Mouse (Mus musculus): ENCODE results near the gene 1110002E22Rik. TPM values are rescaled to one million over a fixed set of nuclear protein-coding genes. Genes with fewer than 3 reads are reported as not detected.

Gene 1110002E22Rik
- 0.12 and 0.18 TPM in 2 replicates for polyA plus RNA-seq (2015; fragmentation: Nextera tagmentation; extraction: Ambion mirVana)

DNA sequence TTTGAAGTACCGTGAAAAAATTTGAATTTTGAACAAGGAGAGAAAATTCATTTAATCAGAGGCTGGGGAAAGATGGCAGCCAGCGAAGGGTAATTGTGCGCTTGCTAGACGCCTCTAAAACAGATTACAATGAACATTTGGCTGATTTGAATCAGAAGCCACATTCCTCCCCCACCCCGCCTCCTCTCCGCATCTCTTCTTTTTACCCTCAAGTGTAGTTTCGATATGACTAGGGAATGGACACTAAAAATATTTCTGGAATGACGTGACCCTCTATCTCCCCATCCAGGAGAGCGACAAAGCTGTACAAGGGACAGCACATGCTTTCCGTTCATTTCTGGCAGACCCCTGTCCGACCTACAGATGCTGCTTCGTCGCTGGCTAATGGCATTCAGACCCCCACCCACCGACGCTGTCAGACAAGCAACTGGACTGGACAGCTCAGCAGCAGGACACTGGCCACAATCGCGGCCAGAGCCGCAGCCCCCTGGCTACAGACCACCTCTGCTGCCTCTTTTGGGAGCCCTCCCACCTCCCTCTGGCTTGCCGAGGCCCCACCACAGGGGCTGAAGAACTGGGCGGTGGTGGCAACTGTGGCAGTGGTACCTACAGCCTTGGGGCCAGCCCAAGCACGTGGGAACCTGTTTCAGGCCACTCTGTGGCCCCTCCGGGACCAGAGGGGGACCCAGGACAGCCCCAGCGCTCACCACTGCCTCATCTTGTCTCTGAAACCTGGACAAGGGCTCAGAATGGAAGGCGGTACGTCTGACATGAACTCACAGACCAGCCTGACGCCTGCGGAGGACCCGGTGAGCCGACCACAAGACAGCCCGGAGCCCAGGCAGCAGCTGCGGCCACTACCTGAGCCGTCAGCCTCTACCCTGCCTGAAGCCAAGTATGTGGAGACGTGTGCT lies at the start of gene 1110002E22Rik:
1110002E22Rik (plus strand) TSS at position 321 of the 914 bp plus-strand sequence.
- Histone ChIP-seq H3K4me2 (peak within 1 kb of the TSS; percentile 6; the same call in 1 of the 2 replicates), H3K36me3 (no peaks in the 10 kb centered on the region), H3K4me1 (replicated peaks) (peaks cover 33% of the 10 kb centered on the region), H3K9me3 (no peaks in the 10 kb centered on the region), H3K27me3 (peaks cover 2% of the 10 kb centered on the region; the same call in 1 of the 2 replicates), H3K4me3 (no peak within 1 kb of the TSS), H3K9ac (no peak within 1 kb of the TSS), H3K27ac (no peak within 1 kb of the TSS)
- WGBS = 70% methylated on average over 33 of the region's 33 CpGs
- ATAC-seq (ENCODE audit: low FRiP score) = 0 out of 2 replicates have a peak, but pooled peaks have one; percentile 29

DNA sequence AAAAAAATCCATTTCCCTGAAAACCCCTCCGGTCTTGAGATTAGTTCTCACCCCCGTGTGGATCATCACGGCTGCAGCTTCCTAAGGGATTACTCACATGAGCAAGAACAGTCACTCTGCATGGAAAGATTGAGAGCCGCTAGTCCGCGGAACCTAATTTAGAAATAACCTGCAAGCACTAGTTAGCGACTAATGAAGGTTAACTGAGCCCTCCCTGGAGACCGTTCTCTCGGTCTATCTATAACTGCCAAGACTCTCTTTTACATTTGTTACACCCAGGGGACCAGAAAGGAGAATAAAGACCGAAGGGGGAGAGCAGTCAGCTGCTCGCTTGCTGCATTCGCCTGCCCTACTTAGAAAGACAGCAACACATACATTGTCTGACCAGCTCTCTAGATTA lies 48.0 kb upstream of the 1110002E22Rik start:
- H3K9me3 ChIP-seq = no peaks in the 10 kb centered on the region
- H3K4me1 ChIP-seq (replicated peaks) = peaks cover 2% of the 10 kb centered on the region; the same call in 1 of the 2 replicates
- H3K4me2 ChIP-seq = peak overlapping the region; percentile 36
- H3K36me3 ChIP-seq = no peaks in the 10 kb centered on the region
- H3K27ac ChIP-seq = peak overlapping the region; percentile 46
- H3K9ac ChIP-seq = no peak overlapping the region
- WGBS = 47% methylated on average over 12 of the region's 12 CpGs
- peak overlapping the region; percentile 8; the same call in 1 of the 2 replicates for H3K4me3 ChIP-seq
- H3K27me3 ChIP-seq = no peaks in the 10 kb centered on the region
- ATAC-seq (ENCODE audit: low FRiP score) = peak; percentile 78

DNA sequence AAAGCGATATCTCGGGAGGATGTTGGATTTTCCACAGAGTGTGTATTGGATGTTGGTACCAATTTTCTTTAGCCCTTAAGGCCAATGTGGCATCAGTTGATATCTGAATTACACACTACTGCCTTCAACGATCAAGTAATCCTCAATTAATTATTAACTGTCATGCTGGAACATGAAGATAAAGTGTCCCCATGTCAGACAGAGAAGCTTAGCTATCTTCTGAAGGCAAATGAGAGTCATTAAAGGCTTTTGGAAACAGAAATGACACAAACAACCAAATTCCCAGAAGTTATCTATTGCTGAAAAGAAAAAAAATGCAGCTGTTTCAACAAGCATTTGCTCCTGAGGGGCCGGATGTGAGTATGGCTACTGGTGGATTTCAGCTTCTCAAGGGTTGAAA lies 42.8 kb upstream of the 1110002E22Rik start:
- H3K4me3 ChIP-seq = no peak overlapping the region
- WGBS = 82% methylated on average over 4 of the region's 4 CpGs
- no peak overlapping the region for H3K27ac ChIP-seq
- H3K27me3 ChIP-seq = no peaks in the 10 kb centered on the region
- no peaks in the 10 kb centered on the region for H3K9me3 ChIP-seq
- no peak overlapping the region for H3K4me2 ChIP-seq
- peaks cover under 1% of the 10 kb centered on the region; the same call in 1 of the 2 replicates for H3K4me1 ChIP-seq (replicated peaks)
- H3K9ac ChIP-seq = no peak overlapping the region
- ATAC-seq (ENCODE audit: low FRiP score) = no peak
- no peaks in the 10 kb centered on the region for H3K36me3 ChIP-seq

DNA sequence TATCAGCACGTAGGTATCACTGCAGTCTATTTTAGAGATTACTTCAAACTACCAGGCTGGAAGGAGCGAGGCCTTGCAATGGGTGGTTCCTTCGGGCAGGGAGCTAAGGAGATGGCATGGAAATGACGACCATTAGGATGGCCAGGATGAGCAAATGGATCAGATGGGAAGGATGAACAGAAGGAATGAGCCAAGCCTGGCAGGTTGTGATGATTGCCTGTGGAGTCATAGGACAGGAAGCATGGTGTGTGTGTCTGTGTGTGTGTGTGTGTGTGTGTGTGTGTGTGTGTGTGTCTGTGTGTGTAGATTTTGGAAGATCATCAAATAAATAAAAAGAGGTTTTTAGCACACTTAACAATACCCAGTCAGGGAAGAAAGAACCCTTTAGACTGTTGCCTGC lies 42.2 kb upstream of the 1110002E22Rik start:
- no peak overlapping the region for H3K4me3 ChIP-seq
- H3K27ac ChIP-seq = no peak overlapping the region

DNA sequence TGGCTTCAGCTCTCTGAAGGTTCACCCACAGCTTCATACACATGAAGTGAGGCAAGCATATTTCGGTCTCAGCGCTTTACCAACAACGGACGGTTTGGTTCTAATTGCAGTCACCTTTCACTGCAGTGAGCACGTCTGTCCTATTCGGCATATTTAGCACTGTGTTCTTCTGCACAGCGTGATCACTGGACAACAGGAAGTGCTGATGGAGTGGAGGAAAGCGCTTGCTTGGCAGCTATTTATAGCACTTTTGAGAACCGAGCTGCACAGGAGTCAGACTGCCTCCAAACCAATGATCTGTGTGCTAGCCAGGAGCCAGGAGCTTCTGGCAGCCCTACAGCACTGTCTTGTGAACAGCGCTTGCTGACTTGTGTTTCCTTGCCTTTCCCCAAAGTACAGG lies 38.6 kb upstream of the 1110002E22Rik start:
- no peaks in the 10 kb centered on the region for H3K27me3 ChIP-seq
- no peaks in the 10 kb centered on the region for H3K9me3 ChIP-seq
- H3K4me2 ChIP-seq = no peak overlapping the region
- H3K27ac ChIP-seq = no peak overlapping the region
- ATAC-seq (ENCODE audit: low FRiP score) = no peak
- WGBS = 83% methylated on average over 10 of the region's 10 CpGs
- H3K36me3 ChIP-seq = no peaks in the 10 kb centered on the region
- H3K4me3 ChIP-seq = no peak overlapping the region
- no peak overlapping the region for H3K9ac ChIP-seq
- no peaks in the 10 kb centered on the region for H3K4me1 ChIP-seq (replicated peaks)

More for the DNA sequence above, 42.2 kb upstream of the 1110002E22Rik start:
- WGBS = 86% methylated on average over 4 of the region's 4 CpGs
- Histone ChIP-seq H3K36me3 (no peaks in the 10 kb centered on the region), H3K4me2 (no peak overlapping the region), H3K9ac (no peak overlapping the region), H3K9me3 (no peaks in the 10 kb centered on the region), H3K27me3 (no peaks in the 10 kb centered on the region), H3K4me1 (replicated peaks) (no peaks in the 10 kb centered on the region)
- ATAC-seq (ENCODE audit: low FRiP score) = no peak

DNA sequence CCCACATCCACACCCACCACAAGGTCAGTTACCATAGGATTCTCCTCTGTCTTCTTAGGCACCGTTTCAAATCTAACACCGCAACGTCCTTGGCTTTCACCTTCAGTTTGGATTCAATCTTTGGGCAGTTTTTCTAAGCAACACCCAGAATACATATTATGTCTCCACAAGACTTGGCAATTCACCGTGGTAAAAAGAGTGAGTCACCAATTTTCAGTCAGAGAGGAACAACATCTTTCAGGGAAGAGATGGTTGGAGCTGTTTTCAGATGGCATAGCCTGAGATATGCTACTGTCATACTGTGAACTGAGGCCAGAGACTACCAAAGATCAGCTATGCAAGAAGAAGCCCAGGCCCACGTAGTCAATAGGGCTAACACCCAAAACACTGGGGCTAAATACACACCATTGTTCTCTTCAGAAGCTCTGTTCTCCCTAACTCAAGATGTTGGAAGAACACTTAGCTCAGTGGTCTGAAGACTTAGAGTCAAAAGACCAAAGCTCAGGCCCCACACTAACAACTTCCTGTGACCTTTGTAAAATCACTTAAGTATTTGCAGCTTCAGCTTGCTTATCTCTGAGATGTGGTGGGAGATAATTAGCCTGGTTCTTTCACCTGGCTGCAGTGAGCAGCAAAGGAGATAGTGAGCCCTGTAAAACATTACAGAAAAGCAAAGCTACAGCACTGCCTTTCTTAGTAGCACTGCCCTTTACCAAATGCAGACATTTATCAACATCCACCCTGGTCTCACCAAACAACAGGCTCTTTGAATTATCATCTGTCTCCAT lies 37.1 kb upstream of the 1110002E22Rik start:
- no peaks in the 10 kb centered on the region for H3K36me3 ChIP-seq
- H3K4me3 ChIP-seq = no peak overlapping the region
- H3K9me3 ChIP-seq = no peaks in the 10 kb centered on the region
- no peaks in the 10 kb centered on the region for H3K4me1 ChIP-seq (replicated peaks)
- no peak overlapping the region for H3K27ac ChIP-seq
- no peak overlapping the region for H3K9ac ChIP-seq
- no peak for ATAC-seq (ENCODE audit: low FRiP score)
- no peak overlapping the region for H3K4me2 ChIP-seq
- no peaks in the 10 kb centered on the region for H3K27me3 ChIP-seq
- 79% methylated on average over 5 of the region's 5 CpGs for WGBS

- H3K4me2 ChIP-seq = no peak overlapping the region
- whole genome bisulfite sequencing = 90% methylated on average over 5 of the region's 5 CpGs
These were observed 35.5 kb upstream of the 1110002E22Rik start for GRCm38 (mm10) chr3:138029351-138029750.

GRCm38 (mm10) chr3:138030563-138030962 lies 34.3 kb upstream of the 1110002E22Rik start:
- Histone ChIP-seq H3K4me3 (no peak overlapping the region), H3K36me3 (no peaks in the 10 kb centered on the region), H3K4me1 (replicated peaks) (no peaks in the 10 kb centered on the region), H3K27me3 (no peaks in the 10 kb centered on the region), H3K9ac (no peak overlapping the region), H3K4me2 (no peak overlapping the region), H3K9me3 (no peaks in the 10 kb centered on the region), H3K27ac (no peak overlapping the region)
- ATAC-seq (ENCODE audit: low FRiP score) = no peak
- WGBS = 84% methylated on average over 6 of the region's 6 CpGs

More at GRCm38 (mm10) chr3:138029351-138029750, 35.5 kb upstream of the 1110002E22Rik start:
- no peak overlapping the region for H3K9ac ChIP-seq
- no peak overlapping the region for H3K4me3 ChIP-seq
- no peaks in the 10 kb centered on the region for H3K27me3 ChIP-seq
- no peaks in the 10 kb centered on the region for H3K9me3 ChIP-seq
- H3K4me1 ChIP-seq (replicated peaks) = no peaks in the 10 kb centered on the region
- no peak overlapping the region for H3K27ac ChIP-seq
- H3K36me3 ChIP-seq = no peaks in the 10 kb centered on the region
- ATAC-seq (ENCODE audit: low FRiP score) = no peak

GRCm38 (mm10) chr3:138033986-138034385 lies 30.9 kb upstream of the 1110002E22Rik start:
- Histone ChIP-seq H3K4me1 (replicated peaks) (no peaks in the 10 kb centered on the region), H3K4me2 (no peak overlapping the region), H3K4me3 (no peak overlapping the region), H3K27ac (no peak overlapping the region), H3K27me3 (no peaks in the 10 kb centered on the region), H3K36me3 (no peaks in the 10 kb centered on the region), H3K9me3 (no peaks in the 10 kb centered on the region), H3K9ac (no peak overlapping the region)
- 88% methylated on average over 6 of the region's 6 CpGs for WGBS
- no peak for ATAC-seq (ENCODE audit: low FRiP score)

DNA sequence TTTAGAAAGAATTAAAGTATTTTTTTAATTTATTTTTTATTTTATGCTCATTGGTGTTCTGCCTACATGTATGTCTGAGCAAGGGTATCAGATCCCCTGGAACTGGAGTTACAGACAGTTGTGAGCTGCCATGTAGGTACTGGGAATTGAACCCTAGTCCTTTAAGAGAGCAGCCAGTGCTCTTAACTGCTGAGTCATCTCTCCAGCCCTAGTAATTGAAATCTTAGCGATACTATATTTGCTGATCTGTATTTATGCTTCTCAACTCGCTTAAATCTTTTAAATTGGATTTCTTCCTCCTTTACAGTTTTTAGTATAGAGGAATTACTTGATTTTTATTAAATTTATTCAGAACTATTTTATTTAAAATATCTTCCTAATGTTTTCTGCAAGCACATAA lies 23.9 kb upstream of the 1110002E22Rik start:
- 73% methylated on average over 2 of the region's 2 CpGs for WGBS
- ATAC-seq (ENCODE audit: low FRiP score) = no peak
- Histone ChIP-seq H3K9ac (no peak overlapping the region), H3K4me2 (no peak overlapping the region), H3K4me1 (replicated peaks) (no peaks in the 10 kb centered on the region), H3K4me3 (no peak overlapping the region), H3K9me3 (no peaks in the 10 kb centered on the region), H3K27ac (no peak overlapping the region), H3K27me3 (no peaks in the 10 kb centered on the region), H3K36me3 (no peaks in the 10 kb centered on the region)

DNA sequence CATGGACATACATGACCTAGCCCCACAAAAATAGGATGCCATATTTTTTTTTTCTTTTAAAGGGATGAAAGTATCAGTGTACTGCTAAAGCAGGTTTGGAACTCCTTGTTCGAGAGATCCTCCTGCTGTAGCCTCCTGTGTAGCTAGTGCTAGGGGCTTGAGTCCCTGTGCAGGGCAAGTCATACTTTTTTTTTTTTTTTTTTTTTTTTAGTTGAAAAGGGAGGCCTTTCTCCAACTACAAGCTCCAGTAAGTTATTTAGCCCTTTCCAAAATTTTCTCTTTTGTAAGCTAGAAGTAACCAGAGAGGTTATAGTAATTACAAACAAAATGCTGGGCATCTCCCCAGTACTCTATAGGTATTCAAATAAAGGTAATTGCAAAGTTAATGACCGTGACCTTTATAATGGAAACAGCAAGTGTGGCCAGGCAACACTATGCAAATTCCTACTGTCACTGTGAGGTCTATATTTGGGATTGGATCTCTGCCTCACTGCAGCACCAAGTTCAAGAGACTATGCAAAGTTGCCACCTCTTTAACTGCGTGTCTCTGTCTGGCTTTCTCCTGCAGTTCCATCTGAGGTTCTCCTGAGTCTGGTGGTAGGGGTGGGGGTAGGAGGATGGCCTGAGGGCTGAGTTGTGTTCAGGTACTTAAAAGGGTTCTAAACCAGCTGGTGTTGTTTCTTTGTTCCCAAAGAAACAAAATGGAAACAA lies 23.1 kb upstream of the 1110002E22Rik start:
- 49% methylated on average over 3 of the region's 3 CpGs for WGBS
- Histone ChIP-seq H3K4me1 (replicated peaks) (no peaks in the 10 kb centered on the region), H3K36me3 (no peaks in the 10 kb centered on the region), H3K4me2 (no peak overlapping the region), H3K27ac (no peak overlapping the region), H3K4me3 (no peak overlapping the region), H3K9ac (no peak overlapping the region), H3K27me3 (no peaks in the 10 kb centered on the region), H3K9me3 (no peaks in the 10 kb centered on the region)
- ATAC-seq (ENCODE audit: low FRiP score) = peak; percentile 73; the same call in 1 of the 2 replicates

- Histone ChIP-seq H3K4me3 (no peak overlapping the region), H3K9ac (no peak overlapping the region), H3K9me3 (no peaks in the 10 kb centered on the region), H3K36me3 (no peaks in the 10 kb centered on the region), H3K27ac (no peak overlapping the region), H3K4me1 (replicated peaks) (no peaks in the 10 kb centered on the region), H3K27me3 (no peaks in the 10 kb centered on the region), H3K4me2 (no peak overlapping the region)
- ATAC-seq (ENCODE audit: low FRiP score) = no peak
- 77% methylated on average over 7 of the region's 7 CpGs for WGBS
These were observed 21.5 kb upstream of the 1110002E22Rik start for GRCm38 (mm10) chr3:138043316-138043715.
